Mouse (Mus musculus) telencephalon, adult 2 months (tissue): ENCODE data around the gene Tob2.

Source experiments
- DNase-seq: peaks from one replicate; pipeline ENCODE4 v3.0.0-alpha.2; 2011; ENCODE audit warnings: low read depth, low spot score

Gene Tob2

DNA sequence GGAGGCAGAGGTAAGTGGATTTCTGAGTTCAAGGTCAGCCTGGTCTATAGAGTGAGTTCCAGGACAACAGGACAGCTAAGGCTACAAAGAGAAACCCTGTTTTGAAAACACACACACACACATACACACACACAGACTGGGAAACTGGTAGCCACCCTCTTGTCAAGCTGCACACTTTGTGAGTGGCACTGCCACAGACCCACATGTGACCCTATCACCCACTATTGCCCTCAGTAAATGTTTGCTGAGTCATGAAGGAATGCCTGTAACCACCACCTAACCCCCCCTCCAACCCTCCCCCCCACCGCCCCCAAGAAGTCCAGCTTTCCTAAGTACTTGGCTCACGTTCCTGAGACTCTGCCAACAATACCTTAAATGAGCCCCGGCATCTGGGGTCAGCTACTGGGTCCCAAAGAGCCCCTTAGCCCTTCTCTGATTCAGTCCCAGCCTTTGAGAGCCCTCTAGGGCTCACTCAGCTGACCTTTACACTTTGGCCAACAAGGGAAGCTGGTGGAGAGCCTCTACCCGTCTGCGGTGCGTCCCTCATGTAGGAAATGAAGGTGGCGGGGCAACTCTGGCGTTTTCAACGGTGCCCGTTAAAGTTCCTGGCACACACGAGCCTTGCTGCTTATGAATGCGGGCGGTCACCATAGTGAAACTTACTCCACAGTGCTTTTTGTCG is 19.9 kb downstream of the Tob2 start:
- DNase-seq = no peak

DNA sequence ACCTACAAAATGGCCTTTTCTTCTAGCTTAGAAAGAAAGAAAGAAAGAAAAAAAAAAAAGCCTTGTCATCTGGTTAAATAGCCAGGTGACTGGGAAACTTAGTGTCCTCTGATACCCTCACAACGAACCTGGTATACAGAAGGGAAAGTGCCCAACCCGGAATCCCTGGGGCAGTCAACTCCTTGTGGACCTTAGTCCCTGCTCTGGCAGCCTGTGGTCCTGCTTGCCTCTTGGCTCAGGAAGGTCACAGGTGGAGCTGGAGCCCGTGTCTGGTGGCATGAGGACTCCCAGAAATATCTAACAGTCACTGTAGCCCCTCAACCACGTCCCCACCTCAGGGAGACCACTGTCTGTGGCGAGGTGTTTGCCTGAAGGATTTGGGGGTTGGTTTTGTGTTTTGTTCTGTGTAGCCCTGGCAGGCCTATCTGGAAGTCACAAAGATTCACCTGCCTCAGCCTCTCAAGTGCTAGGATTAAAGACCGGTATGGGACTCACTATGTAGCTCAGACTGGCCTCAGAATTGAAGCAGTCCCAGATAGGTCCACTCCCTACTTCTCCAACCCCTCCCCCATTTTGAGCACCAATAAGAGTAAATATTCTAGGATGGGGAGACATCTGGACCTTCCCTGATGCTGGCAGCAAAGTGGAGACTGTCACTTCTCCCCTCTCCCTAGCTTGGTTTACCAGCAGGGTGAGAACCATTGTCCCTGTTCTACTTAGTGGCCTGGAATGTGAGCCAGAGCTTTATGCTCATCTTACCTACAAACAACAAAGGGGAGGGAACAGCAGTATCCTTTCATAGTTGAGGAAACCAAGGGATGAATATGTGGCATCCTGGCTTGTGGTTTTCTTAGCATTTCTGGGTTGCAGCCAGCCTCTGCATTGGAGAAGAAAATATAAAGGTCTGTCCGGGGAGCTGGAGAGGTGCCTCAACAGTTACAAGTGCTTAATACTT is 21.4 kb downstream of the Tob2 start:
- DNase-seq = no peak

DNA sequence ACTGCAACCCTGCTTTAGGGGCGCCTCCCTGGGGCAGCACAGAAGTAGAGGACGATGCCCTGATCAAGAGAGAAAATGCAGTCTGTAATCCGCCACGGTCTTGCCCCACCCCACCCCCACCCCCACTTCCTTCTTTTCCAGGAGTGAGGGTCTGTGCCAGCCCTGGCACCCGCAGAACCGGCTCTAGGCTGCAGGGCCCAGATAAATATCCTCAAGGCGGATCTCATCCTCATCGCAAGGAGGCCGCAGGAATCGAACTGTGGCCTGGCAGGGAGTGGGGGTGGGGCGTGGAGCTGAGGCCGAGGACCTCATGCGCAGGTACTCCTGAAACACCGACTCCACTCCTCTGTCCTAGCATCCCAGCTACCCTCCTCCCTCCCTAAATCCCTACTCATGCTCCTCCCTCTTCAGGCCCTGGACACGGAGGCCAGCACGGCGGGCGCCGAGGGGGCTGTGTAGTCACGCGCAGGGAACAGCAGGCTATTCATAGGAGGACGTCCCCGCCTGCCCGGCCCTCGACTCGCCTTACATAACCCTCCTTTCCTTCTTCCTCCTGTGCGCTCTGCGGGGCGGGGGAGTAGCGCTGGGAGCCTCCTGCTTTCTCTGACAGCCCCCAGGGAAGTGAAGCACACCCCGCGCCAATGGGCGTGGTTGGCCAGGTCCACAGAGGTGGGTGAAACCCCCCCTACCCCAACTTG is 22.3 kb downstream of the Tob2 start:
- peak; percentile 85 for DNase-seq

DNA sequence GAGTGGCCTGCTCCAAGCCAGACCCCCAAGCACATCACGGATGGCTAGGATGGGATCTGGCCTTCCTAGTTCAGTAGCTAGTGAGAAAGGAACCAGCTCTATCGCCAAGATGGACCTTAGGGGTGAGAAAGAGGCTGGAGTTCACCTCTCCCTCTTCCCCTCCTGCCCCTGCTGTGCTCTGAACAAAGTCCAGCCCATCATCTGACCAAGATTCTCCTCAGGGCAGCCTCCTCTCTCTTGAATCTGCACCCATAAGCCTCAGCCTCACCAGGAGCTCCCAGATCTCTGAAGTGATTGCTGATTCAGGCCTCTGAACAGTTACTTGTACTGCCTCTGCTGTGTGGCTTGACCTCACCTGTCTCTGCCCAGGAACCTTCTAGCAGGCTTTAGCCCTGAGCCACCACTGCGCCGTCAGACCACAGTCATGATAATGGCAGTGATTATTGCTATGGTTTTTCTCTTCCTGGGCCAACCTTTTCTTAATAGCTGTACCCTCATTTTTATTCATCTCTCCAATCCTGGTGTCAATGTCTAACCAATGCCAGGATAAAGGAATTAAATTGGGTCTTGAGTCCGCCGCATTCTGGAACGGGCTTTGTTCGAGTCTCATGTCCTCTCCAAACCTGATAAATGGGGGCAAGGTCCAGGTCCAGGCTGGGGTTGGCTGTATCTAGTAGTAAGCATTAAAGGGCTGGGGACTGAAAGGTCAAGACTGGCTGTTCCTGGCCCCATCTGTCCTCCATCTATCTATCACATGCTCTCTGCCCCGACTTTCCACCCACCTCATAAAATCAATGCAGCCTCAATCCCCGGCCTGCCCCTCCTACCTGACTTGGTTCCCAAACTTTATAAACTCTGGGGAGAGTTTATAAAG is 23.4 kb downstream of the Tob2 start:
- no peak for DNase-seq

DNA sequence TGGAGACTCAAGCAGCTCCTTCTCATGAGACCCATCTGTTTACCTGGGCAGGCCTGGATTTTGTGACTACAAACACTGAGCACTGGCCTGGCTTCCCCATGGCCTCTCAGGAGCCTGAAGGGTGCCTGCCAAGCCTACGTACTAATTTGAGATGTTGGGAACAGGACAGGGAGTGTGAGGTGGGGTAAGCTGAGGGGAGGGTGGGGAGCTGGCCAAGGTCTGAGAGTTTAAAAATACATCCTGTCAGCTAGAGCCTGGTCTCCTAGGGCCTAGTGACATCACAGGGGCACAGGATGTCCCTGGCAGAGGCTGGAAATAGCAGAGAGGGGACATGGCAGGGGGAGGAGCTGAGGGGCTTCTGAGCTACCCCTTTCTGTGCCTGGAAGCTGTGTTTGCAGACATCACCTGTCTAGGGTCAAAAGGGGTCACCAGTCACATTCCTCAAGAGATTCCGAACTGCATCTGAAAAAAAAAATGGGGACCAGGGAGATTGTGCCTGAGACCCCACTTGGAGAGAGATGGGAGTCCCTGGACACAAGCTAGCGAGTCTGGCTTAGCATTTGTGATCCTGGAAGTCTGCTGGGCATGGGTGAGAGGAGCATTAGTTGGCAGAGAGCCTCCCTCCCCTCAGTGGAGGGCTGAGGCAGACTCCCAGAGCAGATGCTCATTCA is 24.3 kb downstream of the Tob2 start:
- DNase-seq = no peak

DNA sequence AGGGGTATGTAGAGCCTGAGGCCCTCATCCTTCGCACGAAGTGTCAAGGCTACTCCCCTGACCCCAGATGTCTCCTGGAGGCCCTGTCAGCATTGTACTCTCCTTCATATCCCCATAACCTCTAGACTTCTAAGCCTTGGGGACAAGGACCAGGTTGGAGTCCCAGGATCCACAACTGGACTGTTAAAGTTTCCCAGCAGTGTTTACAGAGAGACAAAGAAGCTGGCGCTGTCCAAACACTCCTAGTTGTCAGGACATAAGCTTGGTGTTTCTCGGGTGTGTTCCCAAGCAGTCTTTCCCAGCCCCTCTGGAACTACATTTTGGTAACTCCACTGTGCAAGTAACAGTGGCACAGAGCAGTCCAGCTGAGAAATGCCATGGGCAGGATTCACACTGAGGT is 25.1 kb downstream of the Tob2 start:
- no peak for DNase-seq

DNA sequence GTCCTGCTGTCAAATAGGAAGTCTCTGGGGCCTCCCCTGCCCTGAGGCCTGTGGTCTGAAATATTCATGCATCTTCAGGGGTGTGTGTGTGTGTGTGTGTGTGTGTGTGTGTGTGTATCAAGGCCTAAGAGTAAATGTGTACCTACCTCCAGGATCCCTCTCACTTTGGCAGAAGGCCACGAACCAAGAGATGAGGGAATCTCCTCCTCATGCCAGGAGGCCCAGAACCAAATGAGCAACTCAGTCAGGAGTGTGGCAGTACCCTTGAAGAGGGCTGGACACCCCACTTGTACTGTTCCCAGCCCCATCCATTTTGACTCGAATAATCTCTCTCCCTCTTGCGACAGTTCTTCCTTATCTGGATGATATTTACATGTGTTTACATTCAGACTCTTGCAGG is 26.4 kb downstream of the Tob2 start:
- DNase-seq = no peak

DNA sequence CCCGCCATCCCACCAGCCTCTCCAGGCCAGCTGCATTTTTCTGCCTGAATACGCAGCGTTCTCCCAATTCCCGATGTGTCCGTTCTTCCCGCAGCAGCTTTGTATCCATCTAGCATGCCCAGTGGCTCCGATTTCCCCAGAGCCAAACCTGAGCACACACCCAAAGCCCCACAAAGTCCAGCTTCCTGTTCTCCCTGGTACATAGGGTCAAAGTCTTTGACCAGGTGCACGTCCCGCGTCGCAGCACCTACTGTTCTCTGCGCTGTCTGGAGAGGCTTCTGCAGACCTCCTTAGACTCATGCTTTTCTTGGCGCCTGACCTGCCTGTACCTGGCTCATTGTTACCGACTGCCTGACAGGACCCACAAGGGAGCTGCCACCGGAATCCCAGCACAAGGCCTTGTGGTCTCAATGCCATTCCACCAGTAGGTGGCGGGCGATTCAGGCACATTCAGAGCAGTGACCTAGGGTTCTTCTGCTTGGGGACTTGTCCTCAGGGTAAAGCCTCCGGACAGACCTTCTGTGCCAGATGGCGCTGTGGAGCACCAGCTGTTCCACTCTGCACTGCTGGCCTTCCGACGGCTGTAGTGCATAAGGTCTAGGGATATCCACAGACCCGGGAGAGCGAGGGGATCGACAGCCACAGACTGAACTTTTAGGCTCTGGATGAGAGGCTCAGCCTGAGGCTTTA is 27.3 kb downstream of the Tob2 start:
- peak; percentile 80 for DNase-seq

DNA sequence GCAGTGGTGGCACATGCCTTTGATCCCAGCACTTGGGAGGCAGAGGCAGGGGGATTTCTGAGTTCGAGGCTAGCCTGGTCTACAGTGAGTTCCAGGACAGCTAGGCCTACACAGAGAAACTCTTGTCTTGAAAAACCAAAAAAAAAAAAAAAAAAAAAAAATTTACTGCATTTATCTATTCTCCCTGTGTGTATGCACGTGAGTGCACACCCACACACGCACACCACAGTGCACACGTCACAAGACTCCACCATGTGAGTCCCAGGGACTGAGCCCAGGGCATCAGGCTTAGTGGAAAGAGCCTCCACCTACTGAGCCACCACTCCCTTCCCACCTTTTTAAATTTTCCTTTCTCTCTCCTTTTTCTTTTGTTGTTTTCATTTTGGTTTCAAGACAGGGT is 28.1 kb downstream of the Tob2 start:
- no peak for DNase-seq

DNA sequence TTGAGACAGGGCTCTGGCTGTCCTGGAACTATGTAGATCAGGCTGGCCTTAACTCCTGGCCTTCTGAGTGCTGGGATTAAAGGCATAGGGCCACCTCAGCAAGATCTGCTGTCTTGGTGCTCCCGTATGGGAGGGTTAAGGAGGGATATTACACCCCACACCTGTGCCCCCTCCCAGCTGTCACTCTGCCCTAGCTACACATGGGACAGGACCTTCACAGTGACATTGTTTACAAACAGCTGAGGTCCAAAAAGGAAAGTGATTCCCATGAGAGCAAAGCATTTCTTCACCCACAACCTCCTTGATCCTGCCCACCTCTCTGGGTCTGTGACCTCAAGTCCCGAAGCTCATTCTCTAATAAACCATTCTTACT is 29.4 kb downstream of the Tob2 start:
- no peak for DNase-seq

DNA sequence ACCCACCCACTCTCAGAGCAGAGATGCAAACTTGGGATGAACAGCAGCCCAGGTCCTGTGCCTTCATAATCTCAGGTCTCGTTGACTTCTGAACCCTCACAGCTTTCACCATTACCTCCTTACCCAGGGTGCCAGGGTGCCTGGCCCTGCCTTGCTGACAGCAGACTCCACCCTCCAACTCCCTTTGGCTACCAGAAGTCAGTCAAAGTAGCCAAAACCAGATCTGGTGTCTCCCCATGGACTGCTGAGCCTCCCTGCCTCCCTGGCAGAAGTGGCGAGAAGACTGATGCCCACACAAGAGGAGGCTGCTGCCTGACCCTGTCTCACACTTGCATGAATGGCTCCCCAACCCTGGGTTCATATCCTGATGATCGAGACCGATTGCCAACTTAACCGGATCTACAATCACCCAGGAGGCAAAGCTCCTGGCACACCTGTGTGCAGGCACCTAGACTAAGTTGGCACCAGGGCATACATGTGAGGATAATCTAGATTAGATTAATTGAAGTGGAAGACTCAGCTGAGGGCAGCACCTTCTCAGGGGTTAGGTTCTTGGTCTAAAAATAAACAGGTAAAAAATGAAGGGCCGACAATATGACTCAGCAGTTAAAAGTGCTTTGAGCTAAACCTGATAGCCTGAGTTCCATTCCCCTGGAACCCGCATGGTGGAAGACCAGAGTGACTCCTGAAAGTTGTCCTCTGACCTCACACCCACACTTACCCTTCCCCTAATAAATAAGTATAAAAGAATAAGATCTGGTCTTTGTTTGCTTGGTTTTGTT is 30.0 kb downstream of the Tob2 start:
- DNase-seq = no peak

DNA sequence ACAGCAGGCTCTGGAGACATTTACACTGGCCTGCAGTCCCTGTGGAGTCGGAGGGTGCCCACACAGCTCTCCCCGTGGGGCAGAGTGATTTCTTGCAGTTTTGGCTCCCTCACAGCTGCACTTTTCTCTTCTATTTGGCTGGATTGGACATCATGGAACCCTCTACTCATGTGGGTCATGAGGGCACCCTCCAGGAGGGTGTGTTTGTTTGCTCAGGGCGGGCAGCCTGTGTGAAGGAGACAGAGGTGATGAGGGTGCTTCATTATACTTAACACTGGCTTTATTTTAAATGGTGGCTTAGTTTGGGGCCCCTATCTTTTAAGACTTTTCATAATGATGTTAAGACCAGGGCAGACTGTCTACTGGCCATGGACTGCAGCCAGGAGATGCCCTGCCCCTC is 33.8 kb downstream of the Tob2 start:
- DNase-seq = no peak

DNA sequence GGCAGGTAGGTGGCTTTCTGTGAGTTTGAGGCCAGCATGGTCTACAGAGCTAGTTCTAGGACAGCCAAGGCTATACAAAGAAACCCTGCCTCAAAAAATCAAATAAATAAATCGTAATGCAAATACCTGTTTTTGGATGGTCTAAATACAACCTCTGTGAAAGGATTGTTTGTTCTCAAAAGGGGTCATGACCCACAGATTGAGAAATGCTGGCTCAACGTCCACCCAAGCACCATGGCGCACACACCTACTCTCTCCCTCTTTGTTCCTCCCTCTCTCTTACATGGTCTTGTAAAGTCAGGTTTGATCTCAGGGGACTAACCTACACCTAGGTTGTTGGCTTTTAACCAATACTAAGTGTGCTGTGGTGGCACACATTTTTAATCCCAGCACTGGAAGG is 36.0 kb downstream of the Tob2 start:
- DNase-seq = no peak

DNA sequence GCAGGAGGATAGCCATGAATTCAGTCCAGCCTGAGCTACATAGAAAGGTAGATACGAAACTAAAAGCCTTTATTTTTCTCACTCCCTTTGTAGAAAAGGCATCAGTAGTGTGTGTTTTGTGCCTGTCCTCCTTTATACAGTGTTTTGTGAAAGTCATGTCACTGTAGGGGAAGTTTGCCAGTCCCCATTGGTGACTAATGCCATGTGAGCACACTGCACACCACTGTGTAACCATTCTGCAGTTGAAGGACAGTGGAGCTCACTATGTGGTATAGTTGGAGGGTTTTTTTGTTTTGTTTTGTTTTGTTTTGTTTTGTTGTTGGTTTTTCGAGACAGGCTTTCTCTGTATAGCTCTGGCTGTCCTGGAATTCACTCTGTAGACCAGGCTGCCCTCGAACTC is 40.2 kb downstream of the Tob2 start:
- DNase-seq = no peak

DNA sequence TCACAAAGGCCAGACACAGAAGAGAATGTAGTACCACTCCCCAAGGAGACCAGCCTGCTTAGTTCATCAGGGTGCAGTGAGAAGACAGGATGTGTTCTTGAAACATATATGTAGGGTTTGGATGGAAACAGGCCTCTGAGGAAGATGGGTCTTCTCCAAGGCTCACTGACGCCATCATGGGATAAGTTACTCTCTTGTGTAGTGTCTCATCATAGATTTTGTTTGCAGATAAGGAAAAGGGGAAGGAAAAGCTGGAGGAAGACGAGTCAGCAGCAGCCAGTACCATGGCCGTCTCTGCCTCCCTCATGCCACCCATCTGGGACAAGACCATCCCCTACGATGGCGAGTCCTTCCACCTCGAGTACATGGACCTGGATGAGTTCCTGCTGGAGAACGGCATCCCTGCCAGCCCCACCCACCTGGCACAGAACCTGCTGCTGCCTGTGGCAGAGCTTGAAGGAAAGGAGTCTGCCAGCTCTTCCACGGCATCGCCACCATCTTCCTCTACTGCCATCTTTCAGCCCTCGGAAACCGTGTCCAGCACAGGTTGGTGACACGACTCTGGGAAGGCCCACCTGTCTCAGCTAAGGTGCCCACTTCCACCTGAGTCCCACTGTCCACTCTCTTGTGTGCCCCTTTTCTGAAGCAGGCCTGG is 43.8 kb downstream of the Tob2 start:
- no peak for DNase-seq

DNA sequence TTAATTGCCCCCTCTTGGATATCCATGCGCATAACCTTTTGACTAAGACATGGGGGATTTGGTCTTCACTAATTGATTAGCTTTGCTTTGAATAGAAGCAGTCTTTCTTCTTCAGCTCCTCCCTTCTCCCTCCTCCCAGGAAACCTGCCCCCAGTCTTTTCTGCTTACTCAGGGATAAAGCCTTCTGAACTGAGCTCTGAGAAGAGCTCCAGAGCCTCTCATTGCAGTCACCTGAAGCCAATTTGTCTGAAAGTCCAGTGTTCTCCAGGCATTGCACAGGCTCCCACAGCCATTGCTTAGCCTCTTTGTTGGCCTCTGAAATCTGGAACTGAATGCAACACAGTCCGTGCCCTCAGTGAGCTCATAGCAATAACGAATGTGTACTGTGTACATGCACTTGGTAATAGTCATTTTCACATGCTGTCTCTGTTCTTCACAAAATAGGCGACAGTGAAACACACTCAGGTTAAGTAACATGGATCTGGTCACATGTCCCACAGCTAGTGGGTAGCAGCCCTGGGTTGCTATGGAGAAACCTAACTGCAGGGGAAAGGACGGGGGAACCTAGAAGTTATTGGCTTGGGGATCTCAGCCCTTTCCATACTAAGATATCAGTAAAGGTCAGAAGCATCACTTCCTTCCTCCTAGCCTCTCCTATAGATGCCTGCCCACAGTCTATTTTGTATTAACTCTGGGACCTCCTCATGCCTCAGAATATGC is 44.5 kb downstream of the Tob2 start:
- no peak for DNase-seq

DNA sequence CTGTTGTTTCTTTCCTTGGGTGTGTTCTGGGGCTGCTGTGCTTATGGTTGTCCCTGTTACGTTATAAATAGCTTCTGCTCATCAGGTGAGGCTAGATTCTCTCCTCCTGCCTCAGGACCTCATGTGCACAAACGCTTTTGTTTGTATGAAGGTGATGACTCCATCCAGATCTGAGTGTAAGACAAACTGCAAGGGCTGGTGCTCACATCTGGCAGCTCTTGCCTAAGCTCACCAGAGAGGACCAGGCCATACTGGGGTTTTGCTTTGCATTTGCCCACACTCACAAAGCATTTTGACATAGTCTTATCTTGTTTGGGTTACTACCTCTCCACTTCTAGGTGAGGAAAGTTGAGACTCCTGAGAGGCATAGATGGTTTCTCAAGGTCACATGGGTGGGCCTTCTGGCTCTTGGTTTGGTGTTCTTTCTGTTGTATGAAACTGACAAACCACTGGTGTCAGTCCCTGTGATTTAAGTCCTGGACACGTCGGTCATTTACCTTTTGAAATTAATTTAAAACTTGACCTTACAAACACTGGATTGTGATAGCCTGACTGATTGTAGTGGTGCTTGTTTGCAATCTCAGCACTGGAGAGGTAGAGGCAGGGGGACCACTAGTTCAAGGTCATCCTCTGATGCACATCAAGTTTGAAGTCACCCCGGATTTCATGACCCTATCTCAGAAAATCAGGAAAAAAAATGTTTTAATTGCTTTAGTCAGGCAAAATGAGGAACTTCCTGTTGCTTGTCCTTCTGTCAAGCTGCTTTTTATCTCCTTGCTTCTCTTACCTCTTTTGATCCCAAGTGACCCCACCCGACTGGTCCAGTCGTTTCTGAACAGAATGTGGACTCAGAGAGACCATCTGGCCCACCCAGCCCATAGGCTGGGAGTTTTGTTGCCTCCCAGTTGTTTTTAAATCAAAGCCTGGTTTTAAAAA is 45.6 kb downstream of the Tob2 start:
- DNase-seq = no peak
